Mouse (Mus musculus) activated CD4-positive, CD25-positive, alpha-beta regulatory T cell, adult 4 months (primary cell): Measurements from ENCODE around the gene Elavl3. TPM values are rescaled to one million over a fixed set of nuclear protein-coding genes. Genes with fewer than 3 reads are reported as not detected.

Source experiments
- polyA plus RNA-seq, 2 experiments: library from polyadenylated mRNA; unstranded; fragments of 100-300 nt; shearing (Covaris generic); gene quantifications; one replicate each; pipeline ENCODE4 v1.2.1; 2017

The Elavl3 gene
- polyA plus RNA-seq, 2 experiments from 2014 or later, result not detected

Other genes starting within 250 kb of the Elavl3 start
- gene Angptl8, start 216.5 kb downstream of the Elavl3 start, polyA plus RNA-seq, result not detected
- gene Dock6, start 199.4 kb downstream of the Elavl3 start, polyA plus RNA-seq, result 1 to 10 TPM in 1 of 2 experiments, under 1 TPM in 1; 0.94 to 1.8 TPM
- 1 to 10 TPM; 5.8 to 7.1 TPM for gene Rab3d, start 133.8 kb downstream of the Elavl3 start, polyA plus RNA-seq
- gene Ccdc159, start 124.6 kb downstream of the Elavl3 start, polyA plus RNA-seq, result not detected
- gene Tmem205, start 124.5 kb downstream of the Elavl3 start, polyA plus RNA-seq, result 1 to 10 TPM; 2.6 to 4.7 TPM
- gene Plppr2, start 115.0 kb downstream of the Elavl3 start, polyA plus RNA-seq, result under 1 TPM; 0.17 to 0.36 TPM
- 1 to 10 TPM; 2.1 to 3.8 TPM for gene Swsap1, start 96.3 kb downstream of the Elavl3 start, polyA plus RNA-seq
- gene Epor, start 88.5 kb downstream of the Elavl3 start, polyA plus RNA-seq, result under 1 TPM in 1 of 2 experiments, not detected in 1; 0.36 TPM
- gene Rgl3, start 62.6 kb downstream of the Elavl3 start, polyA plus RNA-seq, result not detected
- not detected for gene Ccdc151, start 49.4 kb downstream of the Elavl3 start, polyA plus RNA-seq
- 10 to 100 TPM; 28.9 to 43.9 TPM for gene Prkcsh, start 49.2 kb downstream of the Elavl3 start, polyA plus RNA-seq
- gene Gm49318, start 19.2 kb upstream of the Elavl3 start, polyA plus RNA-seq, result not detected
- gene Zfp653, start 19.4 kb upstream of the Elavl3 start, polyA plus RNA-seq, result 1 to 10 TPM; 3.3 to 4.0 TPM
- 10 to 100 TPM; 31.0 to 31.1 TPM for gene Ecsit, start 33.4 kb upstream of the Elavl3 start, polyA plus RNA-seq
- not detected for gene Cnn1, start 47.2 kb upstream of the Elavl3 start, polyA plus RNA-seq
- 100 to 1,000 TPM in 1 of 2 experiments, 10 to 100 TPM in 1; 96.8 to 108 TPM for gene Elof1, start 65.1 kb upstream of the Elavl3 start, polyA plus RNA-seq
- gene Acp5, start 83.7 kb upstream of the Elavl3 start, polyA plus RNA-seq, result 100 to 1,000 TPM; 208 to 219 TPM
- 10 to 100 TPM; 49.5 to 56.8 TPM for gene Pigyl, start 104.8 kb upstream of the Elavl3 start, polyA plus RNA-seq
- gene Zfp872, start 136.1 kb upstream of the Elavl3 start, polyA plus RNA-seq, result under 1 TPM in 1 of 2 experiments, not detected in 1; 0.17 TPM
- gene Zfp809, start 173.7 kb upstream of the Elavl3 start, polyA plus RNA-seq, result 10 to 100 TPM; 42.6 to 43.0 TPM
- 1 to 10 TPM; 6.3 to 7.1 TPM for gene Zfp599, start 207.9 kb upstream of the Elavl3 start, polyA plus RNA-seq